In the genomic region with DNA sequence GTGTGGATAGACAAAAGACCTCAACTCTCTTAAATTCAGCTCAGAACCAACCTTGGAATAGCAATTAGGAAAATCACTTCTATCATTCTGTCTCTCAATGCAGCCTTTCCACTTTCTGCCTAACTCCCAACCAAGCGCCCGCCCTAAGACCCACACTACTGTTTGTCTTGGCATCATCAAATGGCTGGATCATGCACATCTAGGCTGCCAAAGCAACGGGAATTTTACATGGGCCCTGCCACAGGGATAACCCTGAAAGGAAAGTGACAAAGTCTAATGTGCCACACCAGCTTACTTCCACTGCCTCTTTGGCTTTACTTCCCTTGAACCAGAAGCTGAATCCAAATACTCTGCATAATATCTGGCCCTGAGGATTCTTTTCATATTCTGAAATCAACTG, we compare ENCODE assay signal across 33 mouse cellular contexts. TPM values are rescaled to one million over a fixed set of nuclear protein-coding genes. Genes with fewer than 3 reads are reported as not detected.
DNase-seq lines count a peak whose midpoint lies in the region; ATAC-seq and TF ChIP-seq lines count a peak whose summit lies in the region.
"Had no signal": no experiment of that assay in that cellular context is flagged by ENCODE, and none has a peak within 500 bp of the region (broad histone marks: within the 10 kb centered on the region; RNA-seq: fewer than 3 reads in every experiment).

No protein-coding gene starts in this region.

- no peaks in the 10 kb centered on the region for H3K9me3 ChIP-seq in kidney, embryonic 14.5 days (ENCODE audit: control insufficient read depth, low read length)
- no peaks in the 10 kb centered on the region for H3K9me3 ChIP-seq in midbrain, postnatal 0 days (ENCODE audit: low read length)
- no peaks in the 10 kb centered on the region for H3K9me3 ChIP-seq in midbrain, embryonic 14.5 days (ENCODE audit: control insufficient read depth, low read length)
- H3K9me3 ChIP-seq: embryonic facial prominence, embryonic 10.5 days; embryonic facial prominence, embryonic 15.5 days; forebrain, embryonic 13.5 days; heart, embryonic 13.5 days; hindbrain, embryonic 12.5 days; intestine, embryonic 15.5 days; limb, embryonic 12.5 days; liver, embryonic 13.5 days; megakaryocyte, embryonic 14.5 days; midbrain, embryonic 15.5 days had no signal

- H3K36me3 ChIP-seq in kidney, embryonic 14.5 days (ENCODE audit: control insufficient read depth, insufficient read depth, low read length): no peaks in the 10 kb centered on the region
- no peaks in the 10 kb centered on the region for H3K36me3 ChIP-seq in midbrain, postnatal 0 days (ENCODE audit: insufficient read depth, low read length)
- no peaks in the 10 kb centered on the region for H3K36me3 ChIP-seq in midbrain, embryonic 14.5 days (ENCODE audit: control insufficient read depth, insufficient read depth, low read length)
- H3K36me3 ChIP-seq: embryonic facial prominence, embryonic 10.5 days; embryonic facial prominence, embryonic 15.5 days; heart, embryonic 13.5 days; hindbrain, embryonic 12.5 days; intestine, embryonic 15.5 days; limb, embryonic 12.5 days; liver, embryonic 13.5 days; midbrain, embryonic 15.5 days had no signal

- no peak overlapping the region for H3K4me2 ChIP-seq in kidney, embryonic 14.5 days (replicated peaks; ENCODE audit: low read depth, low read length)
- H3K4me2 ChIP-seq in midbrain, postnatal 0 days (ENCODE audit: low read depth, low read length, poor library complexity, severe bottlenecking): no peak overlapping the region
- no peak overlapping the region for H3K4me2 ChIP-seq in midbrain, embryonic 14.5 days (ENCODE audit: low read length)
- H3K4me2 ChIP-seq: embryonic facial prominence, embryonic 15.5 days; forebrain, embryonic 13.5 days; heart, embryonic 13.5 days; hindbrain, embryonic 12.5 days; intestine, embryonic 15.5 days; limb, embryonic 12.5 days; liver, embryonic 13.5 days; midbrain, embryonic 15.5 days had no signal

- no peaks in the 10 kb centered on the region for H3K27me3 ChIP-seq in kidney, embryonic 14.5 days (ENCODE audit: control insufficient read depth, insufficient read depth, low read length)
- no peaks in the 10 kb centered on the region for H3K27me3 ChIP-seq in midbrain, postnatal 0 days (ENCODE audit: insufficient read depth, low read length)
- no peaks in the 10 kb centered on the region for H3K27me3 ChIP-seq in midbrain, embryonic 14.5 days (ENCODE audit: control insufficient read depth, insufficient read depth, low read length)
- H3K27me3 ChIP-seq: CH12.LX; embryonic facial prominence, embryonic 15.5 days; forebrain, embryonic 13.5 days; heart, embryonic 13.5 days; hindbrain, embryonic 12.5 days; intestine, embryonic 15.5 days; limb, embryonic 12.5 days; liver, embryonic 13.5 days; megakaryocyte, embryonic 14.5 days; midbrain, embryonic 15.5 days had no signal

- no peak overlapping the region for H3K27ac ChIP-seq in kidney, embryonic 14.5 days (ENCODE audit: low read depth, low read length)
- H3K27ac ChIP-seq in midbrain, postnatal 0 days (ENCODE audit: low read depth, low read length): no peak overlapping the region
- H3K27ac ChIP-seq in midbrain, embryonic 14.5 days (replicated peaks; ENCODE audit: low read depth, low read length): no peak overlapping the region
- H3K27ac ChIP-seq: embryonic facial prominence, embryonic 10.5 days; embryonic facial prominence, embryonic 15.5 days; forebrain, embryonic 13.5 days; heart, embryonic 13.5 days; hindbrain, embryonic 12.5 days; hindbrain, postnatal 0 days; intestine, embryonic 15.5 days; limb, embryonic 12.5 days; liver, embryonic 13.5 days; midbrain, embryonic 15.5 days had no signal

- DNase-seq in kidney, adult 11 months: peak; percentile 36
- peak; percentile 22 to 40 for DNase-seq in kidney, postnatal 36 days
- no peak for DNase-seq in kidney, postnatal 10 days
- peak; percentile 31 for DNase-seq in midbrain, postnatal 0 days (ENCODE audit: low spot score)
- DNase-seq in midbrain, embryonic 14.5 days: no peak
- DNase-seq in right cerebral cortex, postnatal 36 days (ENCODE audit: low spot score in 2 of 2): no peak
- DNase-seq: adrenal gland, adult 8-10 months; cerebellum, adult 2 months; cerebellum, postnatal 14 days; gastrocnemius, postnatal 25 days; heart, adult 18-20 months; layer of hippocampus, adult 9-11 months; liver, embryonic 13.5 days; lung, adult 18-20 months; lung, postnatal 4 days; right cerebral cortex, postnatal 25 days; spleen, adult 18-20 months; thymus, adult 18-20 months; thymus, postnatal 25 days had no signal

- no peak for TF ChIP-seq CTCF in midbrain, postnatal 0 days (IDR thresholded peaks at IDR 0.05)

- no peak overlapping the region for H3K4me3 ChIP-seq in kidney, embryonic 14.5 days (ENCODE audit: low read length)
- no peak overlapping the region for H3K4me3 ChIP-seq in midbrain, postnatal 0 days (ENCODE audit: low read depth, low read length)
- no peak overlapping the region for H3K4me3 ChIP-seq in midbrain, embryonic 14.5 days (replicated peaks; ENCODE audit: low read depth, low read length)
- H3K4me3 ChIP-seq: embryonic facial prominence, embryonic 10.5 days; embryonic facial prominence, embryonic 15.5 days; forebrain, embryonic 13.5 days; heart, embryonic 13.5 days; hindbrain, embryonic 12.5 days; intestine, embryonic 15.5 days; limb, embryonic 12.5 days; liver, embryonic 13.5 days; megakaryocyte, embryonic 14.5 days; midbrain, embryonic 15.5 days had no signal

- 87% methylated on average over 3 of the region's 3 CpGs for WGBS in kidney, embryonic 14.5 days
- WGBS in midbrain, postnatal 0 days: 73% methylated on average over 3 of the region's 3 CpGs
- WGBS in midbrain, embryonic 14.5 days: 87% methylated on average over 3 of the region's 3 CpGs

- H3K9ac ChIP-seq in kidney, embryonic 14.5 days (ENCODE audit: low read depth, low read length): no peak overlapping the region
- H3K9ac ChIP-seq in midbrain, postnatal 0 days (replicated peaks; ENCODE audit: low read length, poor library complexity, severe bottlenecking): no peak overlapping the region
- H3K9ac ChIP-seq in midbrain, embryonic 14.5 days (replicated peaks; ENCODE audit: low read length): no peak overlapping the region
- H3K9ac ChIP-seq: embryonic facial prominence, embryonic 15.5 days; forebrain, embryonic 13.5 days; heart, embryonic 13.5 days; hindbrain, embryonic 12.5 days; intestine, embryonic 15.5 days; limb, embryonic 12.5 days; liver, embryonic 13.5 days; midbrain, embryonic 15.5 days had no signal

- H3K4me1 ChIP-seq in kidney, embryonic 14.5 days (ENCODE audit: control insufficient read depth, insufficient read depth, low read length): peaks cover 11% of the 10 kb centered on the region; the same call in 1 of the 2 replicates
- no peaks in the 10 kb centered on the region for H3K4me1 ChIP-seq in midbrain, postnatal 0 days (ENCODE audit: insufficient read depth, low read length)
- H3K4me1 ChIP-seq in midbrain, embryonic 14.5 days (ENCODE audit: control insufficient read depth, insufficient read depth, low read length): 0 out of 2 replicates have a peak, but pooled peaks cover 4% of the 10 kb centered on the region

- ATAC-seq in kidney, embryonic 14.5 days (ENCODE audit: low FRiP score, low TSS enrichment): no peak
- no peak for ATAC-seq in midbrain, postnatal 0 days (ENCODE audit: low FRiP score)
- no peak for ATAC-seq in midbrain, embryonic 14.5 days (ENCODE audit: low FRiP score, low TSS enrichment)
- ATAC-seq: activated CD4-positive, CD25-positive, alpha-beta regulatory T cell, adult 4 months; forebrain, embryonic 13.5 days; hindbrain, postnatal 0 days; intestine, embryonic 15.5 days; lung, postnatal 0 days; midbrain, embryonic 15.5 days had no signal

RNA-seq across cellular contexts. Expression of a gene that starts 37.8 kb away (rescaled TPM):
- 13.2 and 20.8 TPM in 2 replicates for polyA plus RNA-seq in kidney, embryonic 14.5 days (2014; fragmentation: Nextera tagmentation; extraction: Ambion mirVana)
- 76.1 and 80.6 TPM in 2 replicates for total RNA-seq in midbrain, postnatal 0 days (2014; rRNA removed)
- 20.5 and 26.9 TPM in 2 replicates for polyA plus RNA-seq in midbrain, postnatal 0 days (2015; fragmentation: Nextera tagmentation; extraction: Ambion mirVana)
- 28.6 and 30.8 TPM in 2 replicates for polyA plus RNA-seq in midbrain, embryonic 14.5 days (2014; fragmentation: Nextera tagmentation; extraction: Ambion mirVana)

RNA-seq across cellular contexts. Expression of a gene that starts 38.4 kb away (rescaled TPM):
- 2.7 and 3.3 TPM in 2 replicates for polyA plus RNA-seq in kidney, embryonic 14.5 days (2014; fragmentation: Nextera tagmentation; extraction: Ambion mirVana)
- 0.42 and 0.60 TPM in 2 replicates for total RNA-seq in midbrain, postnatal 0 days (2014; rRNA removed)
- polyA plus RNA-seq in midbrain, postnatal 0 days (2015; fragmentation: Nextera tagmentation; extraction: Ambion mirVana): 0.53 and 0.82 TPM in 2 replicates
- 1.4 and 1.8 TPM in 2 replicates for polyA plus RNA-seq in midbrain, embryonic 14.5 days (2014; fragmentation: Nextera tagmentation; extraction: Ambion mirVana)
- total RNA-seq: hindbrain, postnatal 0 days had no signal

Comparison
In these comparisons a context has a peak if more than half of its experiments do, and no peak if none do; other contexts are left out.
1. DNase-seq: peak in kidney, adult 11 months (single experiment), kidney, postnatal 36 days (2 of 2) and midbrain, postnatal 0 days (single experiment); none in kidney, postnatal 10 days (single experiment), midbrain, embryonic 14.5 days (single experiment) and right cerebral cortex, postnatal 36 days (0 of 2).